Mouse (Mus musculus) hindbrain, embryonic 16.5 days (tissue): Measurements from ENCODE around the gene Fbxw11. TPM values are rescaled to one million over a fixed set of nuclear protein-coding genes. Genes with fewer than 3 reads are reported as not detected.

Experiments
- ATAC-seq: fragments of 200-750 bp; cut with Nextera tagmentation; 2 replicates; pipeline ENCODE4 v1.8.0; 2017; ENCODE audit warnings: moderate TSS enrichment, moderate library complexity
- H3K27ac ChIP-seq: fragments of 300-500 bp; sonication (generic); 2 replicates; pipeline ENCODE4 v1.5.1; 2014; ENCODE audit warnings: low read depth, mild to moderate bottlenecking, control low read depth, low read length, moderate library complexity
- H3K27me3 ChIP-seq: fragments of 300-500 bp; sonication (generic); replicated peaks from 2 replicates; pipeline ENCODE4 v1.6.1; 2014; ENCODE audit warnings: low read length; ENCODE audit not compliant: control insufficient read depth, insufficient read depth
- H3K36me3 ChIP-seq: fragments of 300-500 bp; sonication (generic); 2 replicates; pipeline ENCODE4 v1.6.1; 2014; ENCODE audit warnings: mild to moderate bottlenecking, low read length, moderate library complexity, mixed read lengths; ENCODE audit not compliant: control insufficient read depth, insufficient read depth
- H3K4me1 ChIP-seq: fragments of 300-500 bp; sonication (generic); 2 replicates; pipeline ENCODE4 v1.6.1; 2014; ENCODE audit warnings: low read depth, low read length; ENCODE audit not compliant: control insufficient read depth, insufficient read depth
- H3K4me2 ChIP-seq: fragments of 300-500 bp; sonication (generic); 2 replicates; pipeline ENCODE4 v1.6.1; 2014; ENCODE audit warnings: mild to moderate bottlenecking, low read length, control low read depth, moderate library complexity
- H3K4me3 ChIP-seq: fragments of 300-500 bp; sonication (generic); 2 replicates; pipeline ENCODE4 v1.5.1; 2014; ENCODE audit warnings: mild to moderate bottlenecking, low read length, control low read depth, moderate library complexity
- H3K9ac ChIP-seq: fragments of 300-500 bp; sonication (generic); 2 replicates; pipeline ENCODE4 v1.6.1; 2014; ENCODE audit warnings: low read depth, mild to moderate bottlenecking, control low read depth, low read length, moderate library complexity
- H3K9me3 ChIP-seq: fragments of 300-500 bp; sonication (generic); 2 replicates; pipeline ENCODE4 v1.6.1; 2014; ENCODE audit warnings: mild to moderate bottlenecking, low read length, moderate library complexity; ENCODE audit not compliant: control insufficient read depth
- WGBS: fragments of 180-500 bp; shearing (Covaris S2); extraction: QIAGEN DNeasy Blood & Tissue Kit; methylation state at CpG from one replicate; pipeline ENCODE4 v1.1.7; 2014; 5-methylcytosine and 5-hydroxymethylcytosine counted together
- polyA plus RNA-seq: library from polyadenylated mRNA; unstranded; fragments of >200 nt; fragmentation: Nextera tagmentation; extraction: Ambion mirVana; gene quantifications from 2 replicates; pipeline ENCODE4 v1.2.1, GENCODE M21; 2015

Gene Fbxw11
- polyA plus RNA-seq, 1 experiment from 2014 or later: 106 TPM

DNA sequence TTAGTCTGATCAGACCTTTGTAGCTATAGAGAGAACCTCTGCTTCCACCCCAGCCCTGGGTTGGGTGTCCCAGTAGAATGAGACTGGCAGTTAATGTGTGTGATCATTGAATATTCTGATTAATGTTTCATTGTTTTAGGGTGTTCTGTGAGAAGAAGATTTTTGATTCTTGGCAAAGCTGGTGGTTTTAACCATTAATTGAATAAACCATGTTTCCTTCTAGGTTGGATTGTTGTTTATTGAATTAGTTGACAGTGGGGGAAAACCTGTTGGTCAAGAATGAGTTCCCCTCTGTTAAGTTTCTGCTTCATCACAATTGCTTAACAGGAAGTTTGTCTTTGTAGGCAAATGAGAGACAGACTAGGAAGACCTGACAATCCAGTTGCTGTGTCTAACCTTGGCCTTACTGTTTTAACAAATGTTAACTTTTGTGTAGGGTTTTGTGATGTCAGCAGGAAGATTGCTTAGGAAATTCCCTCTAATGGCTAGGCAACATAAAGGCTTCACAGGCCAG is 7.8 kb downstream of the Fbxw11 start:
- no peak overlapping the region for H3K4me3 ChIP-seq
- H3K9ac ChIP-seq: no peak overlapping the region
- no peaks in the 10 kb centered on the region for H3K27me3 ChIP-seq
- no peaks in the 10 kb centered on the region for H3K36me3 ChIP-seq
- H3K4me2 ChIP-seq: no peak overlapping the region
- H3K4me1 ChIP-seq: no peaks in the 10 kb centered on the region; the same call in 1 of the 2 replicates
- ATAC-seq: no peak
- no peaks in the 10 kb centered on the region for H3K9me3 ChIP-seq
- H3K27ac ChIP-seq: no peak overlapping the region

DNA sequence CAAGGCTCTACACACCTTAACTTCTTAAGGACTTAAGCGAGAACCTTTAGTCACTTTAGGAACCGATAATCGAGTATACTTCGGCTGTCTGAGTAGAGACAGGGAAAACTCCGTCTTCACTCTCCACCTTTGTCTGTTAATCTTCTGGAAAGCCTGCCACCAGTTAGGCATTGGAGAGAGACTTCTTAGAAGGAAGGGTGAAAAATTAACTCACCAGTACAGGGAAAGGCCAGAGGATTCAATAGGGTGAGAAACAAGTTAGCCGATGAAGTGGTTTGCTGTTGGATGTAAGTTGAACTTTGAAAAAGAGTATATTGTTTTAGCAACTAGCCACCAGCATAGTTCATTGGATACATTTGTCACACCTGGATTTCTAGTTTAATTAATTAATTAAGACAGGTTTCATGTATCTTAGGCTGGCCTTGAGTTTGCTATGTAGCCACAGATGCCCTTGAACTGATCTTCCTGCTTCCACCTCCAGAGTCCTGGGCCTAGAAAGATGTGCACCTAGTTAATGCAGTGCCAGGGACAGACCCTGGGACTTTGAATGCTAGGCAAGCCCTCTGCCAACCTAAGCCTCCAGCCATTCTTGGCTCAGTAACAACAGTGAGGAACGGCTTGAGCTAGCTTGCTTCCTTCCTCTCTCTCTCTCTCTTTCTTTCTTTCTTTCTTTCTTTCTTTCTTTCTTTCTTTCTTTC is 8.5 kb downstream of the Fbxw11 start:
- Histone ChIP-seq H3K4me3 (no peak overlapping the region), H3K9me3 (no peaks in the 10 kb centered on the region), H3K4me2 (no peak overlapping the region), H3K27ac (no peak overlapping the region), H3K4me1 (no peaks in the 10 kb centered on the region; the same call in 1 of the 2 replicates), H3K27me3 (no peaks in the 10 kb centered on the region), H3K9ac (no peak overlapping the region), H3K36me3 (no peaks in the 10 kb centered on the region)
- 0 out of 2 replicates have a peak, but pooled peaks have one; percentile 45 for ATAC-seq
- WGBS: 74% methylated on average over 7 of the region's 7 CpGs

DNA sequence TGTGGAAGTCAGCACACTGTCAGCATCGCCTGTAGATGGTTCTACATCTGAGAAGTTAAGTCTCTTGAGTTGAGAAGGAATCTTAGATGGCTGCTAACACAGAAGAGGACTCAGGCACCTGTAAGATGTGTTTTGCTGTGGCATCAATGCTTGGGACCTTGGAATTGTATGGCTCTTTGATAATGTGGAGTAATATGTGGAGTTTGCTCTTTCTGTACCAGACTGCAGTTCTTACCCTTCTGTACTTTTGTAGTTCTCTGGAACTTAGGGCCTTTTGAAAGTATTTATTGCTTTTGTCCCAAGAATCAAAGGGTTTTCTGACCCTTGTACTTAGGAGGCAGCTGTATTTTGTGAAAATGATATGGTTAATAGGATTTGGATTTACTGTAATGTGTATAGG is 9.2 kb downstream of the Fbxw11 start:
- Histone ChIP-seq H3K9ac (no peak overlapping the region), H3K27me3 (no peaks in the 10 kb centered on the region), H3K4me3 (no peak overlapping the region), H3K27ac (no peak overlapping the region), H3K9me3 (no peaks in the 10 kb centered on the region), H3K4me2 (no peak overlapping the region), H3K36me3 (no peaks in the 10 kb centered on the region), H3K4me1 (no peaks in the 10 kb centered on the region; the same call in 1 of the 2 replicates)
- ATAC-seq: no peak
- WGBS: 100% methylated on average over 1 of the region's 1 CpGs

DNA sequence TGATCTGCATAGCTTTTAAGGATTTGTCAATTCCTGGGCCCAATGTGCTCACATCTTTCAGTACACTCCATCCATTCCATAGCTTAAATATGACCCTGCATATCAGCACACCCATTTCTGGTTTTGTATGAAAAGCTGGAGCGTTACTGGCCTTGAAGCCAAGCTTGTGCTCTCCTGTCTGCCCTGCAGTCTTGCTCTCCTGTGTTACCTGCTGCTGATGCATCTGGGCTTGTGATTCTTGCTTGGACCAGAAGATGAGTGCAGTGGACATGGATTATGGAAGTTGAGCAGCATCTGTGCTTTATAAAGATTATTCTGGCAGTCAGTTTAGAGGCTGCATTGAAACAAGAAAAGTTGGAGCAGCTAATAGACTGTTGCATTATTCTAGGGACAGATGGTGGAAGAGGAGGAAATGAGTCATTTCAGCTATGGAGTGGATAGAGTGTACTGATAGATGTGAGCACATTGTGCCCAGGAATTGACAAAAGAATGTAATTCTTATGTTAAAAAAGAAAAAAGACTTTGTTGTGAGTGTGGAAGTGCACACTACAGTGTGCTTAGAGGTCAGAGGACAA is 19.6 kb downstream of the Fbxw11 start:
- ATAC-seq: no peak
- Histone ChIP-seq H3K4me2 (no peak overlapping the region), H3K27ac (0 out of 2 replicates have a peak overlapping the region, but pooled peaks have one; percentile 16), H3K4me1 (no peaks in the 10 kb centered on the region; the same call in none of the 2 replicates), H3K27me3 (no peaks in the 10 kb centered on the region), H3K9ac (no peak overlapping the region), H3K36me3 (no peaks in the 10 kb centered on the region), H3K9me3 (no peaks in the 10 kb centered on the region), H3K4me3 (no peak overlapping the region)
- 94% methylated on average over 1 of the region's 1 CpGs for WGBS

DNA sequence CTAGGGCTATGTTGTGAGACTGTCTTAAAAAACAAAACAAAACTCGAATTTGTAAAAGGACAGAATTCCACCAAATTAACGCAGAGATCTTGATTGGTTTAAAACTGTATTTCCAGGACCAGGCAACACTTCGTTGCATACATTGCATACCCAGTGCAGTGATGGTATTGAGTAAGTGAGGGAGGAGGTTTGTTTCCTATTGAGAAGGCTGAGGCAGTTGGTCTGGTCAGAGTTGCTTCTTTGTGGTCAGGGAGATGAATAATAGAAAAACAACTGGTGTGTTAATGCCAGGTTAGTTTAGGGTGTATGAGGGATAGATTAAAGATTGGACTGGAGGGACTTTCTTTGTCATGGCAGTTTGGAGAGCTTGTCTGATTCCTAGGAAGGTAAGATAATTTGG is 23.1 kb downstream of the Fbxw11 start:
- no peaks in the 10 kb centered on the region for H3K27me3 ChIP-seq
- no peaks in the 10 kb centered on the region for H3K9me3 ChIP-seq
- no peak overlapping the region for H3K4me3 ChIP-seq
- no peak for ATAC-seq
- WGBS: 96% methylated on average over 3 of the region's 3 CpGs
- H3K27ac ChIP-seq: no peak overlapping the region
- no peaks in the 10 kb centered on the region; the same call in 1 of the 2 replicates for H3K4me1 ChIP-seq
- no peak overlapping the region for H3K4me2 ChIP-seq
- H3K9ac ChIP-seq: no peak overlapping the region
- H3K36me3 ChIP-seq: no peaks in the 10 kb centered on the region

DNA sequence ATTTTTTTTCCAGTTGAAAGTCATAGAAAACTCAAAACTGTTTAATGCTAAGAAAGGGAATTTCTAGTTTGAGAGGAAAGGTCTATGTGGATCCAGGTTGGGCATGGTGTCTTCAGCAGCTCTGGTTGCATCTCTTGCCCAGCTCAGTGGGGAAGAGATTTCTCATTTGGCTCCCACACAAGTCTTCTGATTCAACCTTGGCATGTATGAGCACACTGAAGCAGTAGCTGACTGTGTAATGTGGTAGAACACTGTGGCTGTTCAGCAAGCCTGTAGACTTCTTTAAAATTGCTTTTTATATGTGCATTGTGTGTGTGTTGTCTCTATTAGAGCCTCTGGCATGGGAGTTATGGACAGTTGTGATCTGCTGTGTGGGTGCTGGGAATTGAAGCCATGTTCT is 24.5 kb downstream of the Fbxw11 start:
- ATAC-seq: no peak
- no peak overlapping the region for H3K4me3 ChIP-seq
- no peaks in the 10 kb centered on the region; the same call in 1 of the 2 replicates for H3K4me1 ChIP-seq
- no peak overlapping the region for H3K4me2 ChIP-seq
- no peaks in the 10 kb centered on the region for H3K27me3 ChIP-seq
- H3K9me3 ChIP-seq: no peaks in the 10 kb centered on the region
- no peak overlapping the region for H3K27ac ChIP-seq
- no peak overlapping the region for H3K9ac ChIP-seq
- no peaks in the 10 kb centered on the region for H3K36me3 ChIP-seq

DNA sequence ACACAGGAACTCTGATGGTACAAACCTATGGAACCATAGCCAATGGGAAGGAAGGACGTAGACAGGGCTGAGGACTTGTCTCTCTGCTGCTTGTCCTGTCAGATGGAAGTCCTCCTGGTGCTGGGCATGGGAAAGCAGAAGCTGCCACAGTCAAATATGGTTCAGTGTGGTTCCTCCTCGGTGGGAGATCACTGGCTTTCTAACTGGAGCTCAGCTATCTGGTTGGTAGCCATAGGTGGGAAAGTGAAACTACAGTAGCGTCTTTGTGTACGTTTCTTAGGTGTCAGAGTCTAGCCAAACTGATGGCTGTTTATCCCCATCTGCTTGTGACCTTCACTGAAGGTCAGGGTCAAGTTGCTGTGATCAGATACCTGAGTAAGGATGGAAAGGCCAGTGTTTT is 29.0 kb downstream of the Fbxw11 start:
- Histone ChIP-seq H3K36me3 (no peaks in the 10 kb centered on the region), H3K4me1 (no peaks in the 10 kb centered on the region; the same call in 1 of the 2 replicates), H3K27me3 (no peaks in the 10 kb centered on the region), H3K27ac (no peak overlapping the region), H3K4me2 (no peak overlapping the region), H3K4me3 (no peak overlapping the region), H3K9ac (no peak overlapping the region), H3K9me3 (no peaks in the 10 kb centered on the region)
- 92% methylated on average over 4 of the region's 4 CpGs for WGBS
- ATAC-seq: no peak

DNA sequence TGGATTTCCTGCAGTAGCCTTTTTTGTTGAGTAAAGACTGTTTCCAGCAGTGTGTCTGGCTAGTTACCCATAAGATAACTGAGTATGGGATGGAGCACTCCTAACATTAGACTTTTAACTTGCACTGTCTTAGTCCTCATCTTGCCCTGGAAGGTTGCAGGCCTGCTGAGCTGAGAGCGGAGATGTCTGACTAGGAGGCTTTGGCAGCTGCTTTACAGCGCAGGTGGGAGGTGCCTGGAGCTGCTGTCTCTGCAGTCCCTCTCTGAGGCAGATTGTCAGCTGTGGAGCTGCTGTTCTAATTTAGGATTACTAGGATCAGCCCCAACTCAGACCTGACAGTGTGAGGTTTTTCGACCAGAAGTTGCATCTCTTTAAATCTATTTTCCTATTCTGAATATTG is 34.3 kb downstream of the Fbxw11 start:
- Histone ChIP-seq H3K36me3 (no peaks in the 10 kb centered on the region), H3K9me3 (no peaks in the 10 kb centered on the region), H3K9ac (no peak overlapping the region), H3K4me1 (peaks cover 12% of the 10 kb centered on the region), H3K4me3 (no peak overlapping the region), H3K27me3 (no peaks in the 10 kb centered on the region), H3K4me2 (no peak overlapping the region), H3K27ac (peak overlapping the region; percentile 12; the same call in 1 of the 2 replicates)
- 55% methylated on average over 3 of the region's 3 CpGs for WGBS
- no peak; the same call in 1 of the 2 replicates for ATAC-seq

DNA sequence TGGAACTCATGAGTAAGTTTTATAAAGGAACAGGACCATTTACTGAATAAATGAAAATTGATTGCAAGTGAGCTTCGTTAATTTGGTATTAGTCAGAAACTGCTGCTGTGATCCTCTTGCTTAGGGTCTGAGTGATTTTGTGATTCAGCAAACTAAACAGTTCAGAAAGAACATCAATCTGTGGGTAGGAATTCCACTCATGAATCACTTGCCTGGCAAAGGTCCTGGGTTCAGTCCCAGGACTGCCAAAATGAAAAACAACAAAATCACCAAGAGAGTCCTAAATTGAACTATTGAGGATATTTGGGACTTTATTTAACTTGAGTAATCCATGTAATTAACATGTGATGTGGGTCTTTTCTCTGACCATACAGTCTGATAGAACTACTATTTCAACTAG is 35.3 kb downstream of the Fbxw11 start:
- Histone ChIP-seq H3K4me1 (peaks cover 12% of the 10 kb centered on the region), H3K27me3 (no peaks in the 10 kb centered on the region), H3K4me3 (no peak overlapping the region), H3K9ac (no peak overlapping the region), H3K9me3 (no peaks in the 10 kb centered on the region), H3K36me3 (no peaks in the 10 kb centered on the region), H3K27ac (no peak overlapping the region), H3K4me2 (no peak overlapping the region)
- WGBS: 79% methylated on average over 1 of the region's 1 CpGs
- ATAC-seq: no peak
